Mouse (Mus musculus): ENCODE data around the gene Micall2.

- no peak for TF ChIP-seq GATA1 (IDR thresholded peaks at IDR 0.05; ENCODE audit: low read length)
- TF ChIP-seq TAL1 (IDR thresholded peaks at IDR 0.05; ENCODE audit: low read length), result no peak
Measured at GRCm38 (mm10) chr5:139718540-139718939, 17.6 kb downstream of the Micall2 start.

Measured in erythroblast, embryonic 14.5 days (primary cell).